Mouse (Mus musculus) limb, embryonic 15.5 days (tissue): Measurements from ENCODE around the gene Nrxn1. TPM values are rescaled to one million over a fixed set of nuclear protein-coding genes. Genes with fewer than 3 reads are reported as not detected.

ENCODE experiments used
- microRNA-seq: library from miRNA; unstranded; fragments of <30 nt; microRNA quantifications from one replicate; pipeline ENCODE4, GENCODE M21; 2016
- polyA plus RNA-seq: library from polyadenylated mRNA; unstranded; fragments of >200 nt; fragmentation: Nextera tagmentation; extraction: Ambion mirVana; gene quantifications from 2 replicates; pipeline ENCODE4 v1.2.1, GENCODE M21; 2015

The Nrxn1 gene
- polyA plus RNA-seq, 1 experiment from 2014 or later, result 12.4 TPM

Small RNA genes lying within 50 kb of the gene (microRNA-seq; reads per million reads assigned to microRNA genes)
- not detected for gene Gm24510
- not detected for gene Gm27475
- gene Gm47307, result not detected
